Mouse (Mus musculus) ES-E14 (cell line): ENCODE results near the gene Emc1.

ENCODE experiments used
- ZC3H11A ChIP-seq: IDR thresholded peaks from 2 replicates; pipeline ENCODE4 v1.6.1; 2012; ENCODE audit warnings: low read depth, mild to moderate bottlenecking, inconsistent platforms, low read length, borderline replicate concordance
- ZNF384 ChIP-seq: IDR thresholded peaks from 2 replicates; pipeline ENCODE4 v1.6.1; 2012; ENCODE audit warnings: low read depth, low read length, inconsistent platforms

DNA sequence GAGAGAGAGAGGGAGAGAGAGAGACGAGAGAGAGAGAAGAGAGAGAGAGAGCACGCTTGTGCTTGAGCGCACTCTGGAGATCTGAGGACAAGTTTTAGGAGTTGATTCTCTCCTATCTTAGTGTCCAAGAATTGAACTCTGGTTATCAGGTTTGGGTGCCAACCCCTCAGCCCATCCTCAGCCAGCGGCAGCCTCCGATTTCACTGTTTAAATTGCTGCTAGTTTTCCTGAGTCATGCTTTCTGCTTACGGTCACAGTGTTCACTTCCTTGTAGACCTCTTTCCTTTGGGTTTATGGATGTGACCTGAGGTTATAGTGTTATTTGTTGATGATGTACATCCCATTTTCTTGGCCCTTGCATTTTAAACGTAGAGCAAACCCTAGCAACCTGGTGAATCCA lies 29.8 kb downstream of the Emc1 start:
- TF ChIP-seq ZNF384 = no peak
- no peak for TF ChIP-seq ZC3H11A
